Mouse (Mus musculus): ENCODE measurements around the gene Maml2.

The Maml2 gene

DNA sequence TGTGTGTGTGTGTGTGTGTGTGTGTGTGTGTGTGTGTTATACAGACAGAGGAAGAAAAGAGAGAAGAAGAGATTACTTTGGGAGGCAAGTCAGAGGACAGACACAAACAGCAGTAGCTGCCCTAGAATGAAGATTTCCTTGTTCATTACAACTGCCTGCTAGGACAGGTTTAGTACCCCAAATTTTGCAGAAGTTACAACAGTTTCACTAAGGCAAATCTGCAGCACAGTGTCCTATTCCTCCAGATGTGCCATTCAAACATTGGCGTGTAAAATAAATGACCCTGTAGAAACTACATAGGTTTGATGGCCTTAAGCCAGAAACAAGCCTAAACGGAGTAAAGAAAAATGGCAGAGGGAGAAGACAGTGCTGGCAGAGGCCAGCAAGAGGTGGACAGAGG is 195.1 kb downstream of the Maml2 start:
- no peak for DNase-seq (ENCODE audit: low spot score)

DNA sequence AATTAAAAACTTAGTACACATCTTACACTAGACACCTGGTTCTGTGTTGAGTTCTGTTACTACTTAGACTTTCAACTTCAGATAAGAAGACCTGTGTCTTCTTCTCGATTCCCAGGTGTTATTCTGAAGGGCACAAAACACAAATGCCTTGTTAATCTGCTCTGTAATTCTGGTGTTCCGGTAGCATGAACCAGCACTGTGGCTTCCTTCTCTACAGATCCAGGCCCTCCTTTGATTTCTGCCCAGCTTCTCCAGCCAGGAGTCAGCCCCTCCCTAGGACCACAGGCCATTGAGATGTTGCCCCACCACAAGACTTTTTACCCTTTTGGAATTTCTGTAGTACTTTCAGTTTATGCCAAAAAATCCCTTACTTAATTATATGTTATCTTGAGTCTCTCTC is 196.0 kb downstream of the Maml2 start:
- no peak for DNase-seq (ENCODE audit: low spot score)

DNA sequence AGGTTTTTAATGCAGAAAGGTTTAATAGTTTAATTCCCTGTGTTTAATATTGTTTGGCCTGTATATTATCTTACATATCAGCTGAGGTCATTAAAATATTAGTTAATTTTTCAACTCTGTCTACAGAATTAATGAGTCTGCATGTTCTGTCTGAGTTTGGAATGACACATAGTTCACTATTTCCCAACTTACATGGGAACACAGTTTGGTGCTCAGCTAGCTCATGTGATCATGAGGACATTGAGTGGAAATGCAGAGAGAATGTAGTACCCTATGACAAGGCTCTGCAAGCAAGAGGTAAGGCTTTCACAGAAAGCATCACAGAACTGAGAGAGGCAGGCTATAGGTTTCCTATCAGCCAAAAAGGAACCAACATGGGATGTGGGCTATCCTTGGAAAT is 197.8 kb downstream of the Maml2 start:
- DNase-seq (ENCODE audit: low spot score), result no peak

DNA sequence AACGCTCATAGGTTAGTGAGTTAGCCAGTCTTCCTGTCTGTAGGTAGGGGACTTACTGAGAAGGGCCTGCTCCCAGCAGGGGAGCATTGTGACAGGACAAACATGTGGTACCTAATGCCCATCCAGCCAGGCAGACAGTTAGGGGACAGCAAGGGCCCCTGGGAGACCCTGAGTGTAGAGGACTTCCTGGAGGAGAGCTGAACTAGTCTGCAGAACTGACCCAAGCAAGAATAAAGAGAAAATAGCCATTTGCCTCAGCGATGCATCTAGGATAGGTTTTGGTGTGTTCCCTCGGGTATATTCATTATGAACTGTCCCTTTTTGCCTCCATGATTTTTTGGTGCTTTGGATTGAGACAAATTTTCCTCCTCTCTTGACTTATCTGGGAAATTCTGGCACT is 199.3 kb downstream of the Maml2 start:
- DNase-seq (ENCODE audit: low spot score), result no peak

DNA sequence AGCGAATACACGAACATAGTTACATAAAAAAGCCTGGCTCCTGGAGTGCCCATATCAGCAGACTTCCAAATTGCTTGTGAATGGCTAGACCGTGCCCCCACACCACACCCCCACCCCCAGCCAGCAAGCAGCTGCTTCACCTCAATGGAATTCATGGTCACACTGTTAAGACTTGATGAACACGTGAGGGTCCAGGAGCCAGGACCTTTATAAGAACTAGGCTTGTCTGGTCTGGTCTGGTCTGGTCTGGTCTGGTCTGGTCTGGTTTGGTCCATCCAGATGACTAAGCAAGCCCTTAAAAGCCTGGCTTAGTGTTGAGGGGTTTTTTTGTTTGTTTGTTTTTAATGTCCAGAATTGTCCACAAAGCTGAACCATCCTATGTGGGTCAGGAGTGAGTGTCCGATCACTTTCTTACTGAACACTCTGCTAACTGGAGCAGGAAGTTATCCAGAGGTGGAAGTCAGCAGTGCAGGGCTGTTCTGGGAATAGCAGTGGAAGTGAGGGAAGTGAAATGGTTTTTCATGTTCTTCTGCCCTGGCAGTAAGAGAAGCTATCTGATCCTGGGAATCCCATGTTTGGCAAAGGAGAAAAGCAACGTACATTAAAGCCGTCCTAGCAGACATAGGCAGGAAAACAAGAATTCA is 200.1 kb downstream of the Maml2 start:
- no peak for DNase-seq (ENCODE audit: low spot score)

DNA sequence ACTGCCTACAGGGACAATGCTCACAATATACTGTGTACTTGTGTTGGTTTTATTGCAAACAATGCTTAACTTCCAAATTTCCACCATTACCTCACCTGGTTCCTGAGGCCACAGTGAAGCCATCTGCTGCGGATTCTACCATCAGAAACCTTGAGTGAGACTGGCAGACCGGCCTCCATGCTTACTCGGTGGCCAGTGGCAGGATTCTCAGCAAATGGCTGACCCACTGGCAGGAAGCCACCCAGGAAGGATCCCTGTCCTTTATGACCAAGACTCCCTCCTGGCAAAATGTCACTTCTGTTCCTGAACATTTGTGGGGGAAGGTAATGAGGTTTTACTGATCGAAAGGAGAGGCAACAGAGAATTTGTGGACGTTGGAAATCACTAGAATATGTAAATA is 202.3 kb downstream of the Maml2 start:
- DNase-seq (ENCODE audit: low spot score), result no peak

DNA sequence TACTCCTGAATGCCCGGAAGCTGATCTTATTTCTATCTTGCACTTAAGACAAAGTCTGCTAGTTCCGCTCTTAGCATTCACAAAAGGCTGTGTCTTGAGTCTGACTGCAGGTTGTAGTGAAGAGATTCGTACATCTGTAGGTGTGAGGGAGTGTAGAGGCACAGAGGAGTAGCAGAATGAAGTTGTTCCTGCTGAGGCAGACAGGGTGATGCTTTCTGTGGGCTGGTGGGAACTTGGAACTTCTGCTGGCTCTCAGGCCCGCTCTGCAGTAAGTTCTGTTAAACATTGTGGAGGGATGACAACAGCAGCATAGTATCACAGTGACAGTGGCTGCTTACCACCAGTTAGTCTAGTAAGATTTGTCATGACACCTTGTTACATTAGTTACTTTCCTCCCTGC is 207.3 kb downstream of the Maml2 start:
- no peak for DNase-seq (ENCODE audit: low spot score)

DNA sequence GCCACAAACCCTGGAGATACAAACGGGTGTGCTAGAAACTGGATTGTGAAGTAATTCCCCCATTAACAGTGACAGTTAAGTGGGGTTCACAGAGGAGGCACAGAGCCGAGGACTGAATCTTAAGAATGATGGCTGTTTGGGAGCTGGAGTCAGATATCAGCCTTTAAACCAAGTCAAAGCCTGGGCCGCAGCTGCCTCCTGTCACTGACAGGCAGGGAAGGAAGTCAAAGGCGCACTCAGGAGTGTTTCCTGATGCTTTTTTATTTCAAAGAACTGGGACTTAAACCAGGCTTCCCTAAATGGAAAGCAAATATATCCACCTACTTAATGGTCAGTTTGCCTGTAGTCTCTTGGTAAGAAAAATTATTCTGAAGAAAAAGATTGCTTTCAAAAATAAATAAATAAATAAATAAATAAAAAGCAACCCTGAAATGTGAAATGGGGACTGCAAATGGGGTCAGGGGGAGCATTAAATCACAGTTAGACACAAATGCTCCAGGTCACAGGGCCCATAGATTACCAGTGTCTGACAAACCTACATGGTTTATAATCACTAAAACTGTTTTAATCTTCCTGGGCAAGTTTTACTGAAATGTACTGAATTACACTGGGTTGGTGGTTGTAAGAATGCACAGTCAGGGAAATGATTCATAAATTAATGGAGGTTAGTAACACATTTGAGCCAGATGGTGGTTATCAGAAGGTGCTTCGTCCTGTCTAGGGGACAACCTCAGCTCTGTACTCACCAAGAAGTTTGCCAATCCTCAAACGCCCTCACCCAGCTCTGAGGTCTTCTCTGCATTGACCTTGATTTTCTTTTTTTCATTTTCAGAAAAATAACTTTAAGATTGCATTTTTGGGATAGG is 209.4 kb downstream of the Maml2 start:
- no peak for DNase-seq (ENCODE audit: low spot score)

DNA sequence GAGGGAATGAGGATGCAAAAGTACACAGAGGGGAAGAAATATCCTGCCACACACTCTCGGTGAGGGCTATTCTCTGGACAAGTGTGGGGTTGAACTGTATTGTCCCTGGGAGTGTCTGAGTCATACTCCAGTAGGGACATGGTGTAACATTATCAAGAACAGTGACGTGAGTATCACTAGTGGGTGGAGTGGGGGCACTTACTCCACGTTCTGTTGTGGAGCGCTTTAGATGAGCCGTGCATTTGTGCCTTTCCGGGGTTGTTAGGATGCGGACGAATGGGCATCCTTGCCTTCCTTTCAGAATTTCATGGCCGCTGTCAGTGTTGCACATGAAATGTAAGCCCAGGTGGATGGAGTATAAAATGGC is 210.0 kb downstream of the Maml2 start:
- no peak for DNase-seq (ENCODE audit: low spot score)

DNA sequence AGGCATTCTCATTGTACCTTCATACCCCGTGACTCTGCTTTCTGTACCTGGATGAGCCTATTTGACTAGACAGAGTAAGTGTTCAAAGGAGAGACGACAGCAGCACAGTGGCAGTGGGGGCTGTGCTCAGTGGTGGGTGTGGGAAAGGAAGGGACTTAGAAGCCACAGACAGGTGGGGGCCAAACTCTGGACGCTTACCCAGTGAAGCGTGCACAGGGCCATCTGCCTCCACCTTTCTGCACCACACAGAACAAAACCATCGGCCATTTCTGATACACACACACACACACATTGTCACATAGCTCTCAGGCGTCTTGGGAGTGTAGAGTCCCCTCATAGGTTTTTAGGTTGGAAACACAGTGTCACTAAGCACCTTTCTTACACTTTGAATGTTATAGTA is 212.0 kb downstream of the Maml2 start:
- peak; percentile 2 for DNase-seq (ENCODE audit: low spot score)

DNA sequence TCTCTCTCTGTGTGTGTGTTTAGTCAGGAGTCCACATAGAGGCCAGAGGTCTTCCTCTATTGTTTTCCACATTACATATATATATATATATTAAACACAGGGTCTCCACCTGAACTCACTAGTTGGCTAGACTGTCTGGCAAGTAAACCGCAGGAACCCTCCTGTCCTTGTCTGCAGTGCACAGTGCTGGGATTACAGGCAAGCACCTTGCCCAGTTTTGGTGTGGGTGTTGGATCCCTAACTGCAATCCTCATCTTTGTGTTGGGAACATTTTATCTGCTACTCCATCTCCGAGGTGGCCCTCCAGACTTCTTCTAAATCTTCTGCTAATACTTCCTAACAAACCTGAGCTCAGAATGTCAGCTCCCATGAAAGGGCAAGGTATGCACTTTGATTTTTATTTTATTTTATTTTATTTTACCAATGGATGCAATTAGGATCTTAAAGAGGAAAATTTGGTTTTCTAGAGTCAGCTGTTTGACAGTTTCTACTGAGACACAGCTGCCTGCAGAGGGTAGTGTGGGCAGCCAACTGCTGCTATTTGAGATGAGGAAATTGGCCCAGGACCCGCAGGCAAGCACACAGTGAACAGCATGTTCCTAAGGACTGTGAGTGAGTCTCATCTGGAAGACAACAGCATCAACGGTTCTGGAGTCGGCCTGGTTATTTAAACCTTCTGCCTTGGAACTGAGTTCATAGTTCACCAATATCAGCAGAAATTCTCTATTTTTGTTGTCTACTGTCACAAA is 213.0 kb downstream of the Maml2 start:
- no peak for DNase-seq (ENCODE audit: low spot score)

DNA sequence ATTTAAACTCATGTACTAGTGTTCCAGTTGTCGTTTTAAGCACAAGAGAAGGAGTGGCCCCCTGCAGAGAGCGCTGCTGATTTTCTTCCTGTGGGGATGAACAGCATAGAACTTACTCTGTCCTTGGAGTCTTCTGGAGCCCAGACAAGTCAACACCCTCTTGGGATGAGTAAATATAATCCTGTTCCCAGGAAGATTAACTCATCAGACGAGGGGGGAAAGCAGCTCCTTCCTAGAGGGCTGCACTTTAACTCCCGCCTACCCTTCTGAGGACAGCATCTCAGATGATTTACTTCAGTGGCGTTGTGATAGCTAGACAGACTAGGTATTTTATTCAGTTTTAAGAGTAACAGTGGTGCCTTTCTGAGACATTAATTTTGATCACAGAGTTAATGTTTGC is 215.4 kb downstream of the Maml2 start:
- no peak for DNase-seq (ENCODE audit: low spot score)

DNA sequence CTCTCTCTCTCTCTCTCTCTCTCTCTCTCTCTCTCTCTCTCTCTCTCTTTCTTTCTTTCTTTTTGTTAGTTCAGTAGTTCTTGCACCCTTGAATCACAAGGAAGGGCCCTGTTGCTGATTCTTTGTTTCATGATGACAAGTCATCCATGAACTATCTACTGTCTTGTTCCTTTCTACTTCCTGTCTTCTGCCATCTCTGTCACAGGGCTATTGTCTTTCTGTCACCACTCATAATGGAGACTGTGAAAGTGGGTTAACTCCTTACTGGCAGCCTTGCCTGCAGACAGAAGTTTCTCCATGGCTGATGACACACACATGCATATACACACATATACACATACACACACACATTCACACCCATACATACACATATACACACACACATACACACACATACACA is 216.7 kb downstream of the Maml2 start:
- no peak for DNase-seq (ENCODE audit: low spot score)

DNA sequence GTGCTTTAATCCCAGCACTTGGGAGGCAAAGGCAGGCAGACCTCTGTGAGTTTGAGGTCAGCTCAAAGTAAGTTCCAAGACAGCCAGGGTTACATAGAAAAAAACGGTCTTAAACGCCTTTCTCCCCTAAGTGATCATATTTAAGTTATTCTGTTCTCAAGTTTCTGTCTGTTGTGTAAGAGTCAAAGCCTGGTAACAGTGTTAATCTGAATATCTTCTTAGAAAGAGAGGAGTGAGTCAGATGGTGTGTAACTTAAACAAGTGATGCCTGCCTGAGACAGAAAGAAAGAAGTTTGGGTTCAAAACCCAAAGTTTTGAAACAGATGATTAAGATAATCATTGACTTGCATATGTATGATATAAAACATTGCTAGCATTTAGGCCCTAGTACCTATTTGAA is 218.2 kb downstream of the Maml2 start:
- DNase-seq (ENCODE audit: low spot score), result no peak

DNA sequence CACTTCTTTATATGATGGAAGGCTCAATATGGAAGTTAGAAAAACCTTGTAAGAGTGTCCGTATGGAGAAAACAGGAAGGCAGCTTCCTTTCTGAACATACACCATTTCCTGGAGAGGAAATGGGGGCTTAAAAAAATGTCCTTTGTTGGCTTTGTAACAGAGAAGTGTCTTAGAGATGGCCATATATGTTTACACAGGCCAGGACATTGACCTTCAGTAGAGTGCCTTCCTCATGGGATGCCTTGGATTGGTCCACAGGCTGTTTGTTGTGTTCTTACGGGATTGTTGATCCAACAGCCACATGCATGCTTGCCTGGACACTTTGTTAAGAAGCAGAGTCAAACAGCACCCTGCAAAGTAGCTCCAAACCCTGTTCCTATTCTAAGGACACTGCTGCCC is 220.3 kb downstream of the Maml2 start:
- no peak for DNase-seq (ENCODE audit: low spot score)

DNA sequence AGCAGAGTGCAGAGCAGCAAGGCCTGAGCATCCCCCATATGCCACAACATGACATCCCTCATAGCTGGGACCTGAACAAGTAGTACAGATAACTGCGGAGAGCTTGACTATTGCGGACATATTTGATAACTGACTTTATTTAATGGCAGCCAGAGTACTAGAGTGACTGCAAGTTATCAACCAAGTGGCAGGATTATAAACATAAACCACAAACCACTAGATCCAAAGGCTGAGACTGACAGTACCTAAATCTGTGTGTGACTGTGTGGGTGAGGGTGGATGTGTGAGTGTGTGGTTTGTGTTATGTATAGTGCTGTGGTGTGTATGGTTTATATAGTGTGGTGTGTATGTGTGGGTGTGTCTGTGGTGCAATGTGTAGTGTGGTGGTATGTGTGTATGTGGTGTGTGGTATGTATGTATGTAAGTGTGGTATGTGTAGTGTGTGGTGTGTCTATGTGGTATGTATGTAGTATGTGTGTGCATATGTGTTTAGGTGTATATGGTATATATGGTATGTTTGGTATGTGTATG is 220.7 kb downstream of the Maml2 start:
- DNase-seq (ENCODE audit: low spot score), result no peak

DNA sequence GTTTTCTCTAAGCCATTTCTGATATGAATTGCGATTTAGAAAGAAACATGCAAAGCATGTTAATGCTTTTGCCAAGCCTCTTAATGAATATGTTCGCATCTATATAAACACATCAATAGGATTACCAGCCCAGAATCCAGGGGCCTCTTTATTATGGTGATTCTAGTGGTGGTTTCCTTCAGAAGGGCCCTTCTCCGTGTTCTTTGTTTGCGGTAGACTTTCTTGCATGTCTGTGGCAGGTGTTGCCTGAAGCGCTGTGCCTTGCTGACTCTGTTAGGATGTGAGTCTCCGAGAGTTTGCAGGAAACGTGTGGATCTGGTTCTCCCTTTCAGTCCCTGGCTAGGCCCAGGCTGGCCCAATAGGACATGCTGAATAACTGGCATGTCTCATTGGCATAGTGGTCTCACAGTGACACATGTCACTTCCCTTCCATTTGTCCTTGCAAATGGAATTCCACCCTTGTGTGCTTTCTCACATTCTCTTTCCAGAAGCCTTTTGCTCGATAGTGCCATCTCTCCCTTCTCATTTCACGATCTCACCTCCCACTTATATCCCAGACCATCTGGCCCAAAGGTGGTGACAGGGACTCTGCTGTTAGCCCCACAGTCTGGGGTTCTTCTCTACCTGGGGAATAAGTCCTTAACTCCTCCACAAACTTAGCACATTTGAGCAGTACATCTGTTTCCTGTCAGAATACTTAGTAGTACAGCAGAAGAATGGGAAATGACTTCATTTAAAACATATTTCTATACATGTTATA is 224.5 kb downstream of the Maml2 start:
- no peak for DNase-seq (ENCODE audit: low spot score)

DNA sequence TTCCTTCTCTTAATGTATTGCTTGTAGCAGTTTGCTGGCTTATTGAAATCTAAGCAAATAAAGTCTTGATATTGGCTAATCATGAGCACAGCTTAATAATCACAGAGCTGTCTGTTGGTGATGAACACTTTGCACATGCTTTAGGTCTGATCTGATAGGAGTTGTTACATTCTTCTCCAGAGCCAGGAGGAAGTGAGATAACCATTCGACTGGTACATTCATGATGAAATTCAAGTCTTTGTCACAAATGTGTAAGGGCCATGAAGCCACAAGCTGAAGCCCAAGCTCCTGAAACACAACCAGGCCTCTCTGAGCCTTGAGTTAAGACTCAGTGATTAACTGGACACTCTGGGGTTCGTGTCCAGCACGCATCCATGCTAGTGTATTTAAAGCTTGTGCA is 225.3 kb downstream of the Maml2 start:
- no peak for DNase-seq (ENCODE audit: low spot score)

DNA sequence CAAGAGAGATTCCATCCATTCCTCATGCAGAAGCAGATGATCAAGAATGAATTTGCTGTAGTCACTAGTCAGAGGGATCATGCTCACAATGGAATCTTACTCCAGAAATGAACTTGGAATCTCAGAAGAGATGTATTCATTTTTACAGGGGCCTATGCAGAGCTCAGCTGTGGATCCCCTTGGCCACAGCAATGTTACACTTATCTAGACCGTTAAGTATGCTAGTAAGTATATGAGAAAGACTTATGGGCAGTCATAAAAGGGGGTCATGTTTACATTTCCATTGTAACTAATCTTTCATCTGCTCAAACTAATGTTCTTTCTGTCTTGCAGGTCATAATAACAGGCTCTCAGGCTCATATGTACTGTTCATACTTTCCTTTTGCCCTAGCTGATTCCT is 227.3 kb downstream of the Maml2 start:
- DNase-seq (ENCODE audit: low spot score), result no peak

DNA sequence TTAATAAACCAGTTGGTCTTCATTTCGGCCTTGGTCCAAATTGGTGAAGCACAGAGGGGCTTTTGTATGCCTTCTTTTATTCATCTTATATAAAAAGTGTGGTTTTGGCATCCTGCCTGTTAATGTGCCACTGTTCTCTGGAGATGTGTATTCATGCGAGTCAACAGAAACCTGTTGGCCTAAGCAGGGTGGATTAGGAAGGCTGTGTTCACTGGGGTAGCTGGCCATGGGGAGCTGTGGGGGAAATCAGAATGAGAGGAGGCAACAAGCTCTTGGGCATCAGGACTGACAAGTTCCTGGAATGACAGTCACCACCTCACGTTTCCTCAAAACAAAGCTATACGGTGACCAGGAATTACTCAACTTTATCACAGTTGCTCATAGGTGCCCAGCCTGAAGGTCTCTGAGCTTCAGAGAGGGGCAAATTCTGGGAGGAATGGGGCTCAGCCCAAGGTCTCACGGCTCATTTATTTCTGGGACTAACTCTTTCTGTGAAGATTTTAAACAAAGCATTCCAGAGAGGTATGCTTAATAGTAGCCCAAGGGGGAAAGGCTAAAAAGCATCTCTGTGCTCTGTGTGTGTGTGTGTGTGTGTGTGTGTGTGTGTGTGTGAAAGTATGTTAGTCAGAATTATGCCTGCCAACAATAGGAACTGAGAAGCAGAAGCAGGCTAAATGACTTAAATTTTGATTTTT is 228.0 kb downstream of the Maml2 start:
- DNase-seq (ENCODE audit: low spot score), result no peak

DNA sequence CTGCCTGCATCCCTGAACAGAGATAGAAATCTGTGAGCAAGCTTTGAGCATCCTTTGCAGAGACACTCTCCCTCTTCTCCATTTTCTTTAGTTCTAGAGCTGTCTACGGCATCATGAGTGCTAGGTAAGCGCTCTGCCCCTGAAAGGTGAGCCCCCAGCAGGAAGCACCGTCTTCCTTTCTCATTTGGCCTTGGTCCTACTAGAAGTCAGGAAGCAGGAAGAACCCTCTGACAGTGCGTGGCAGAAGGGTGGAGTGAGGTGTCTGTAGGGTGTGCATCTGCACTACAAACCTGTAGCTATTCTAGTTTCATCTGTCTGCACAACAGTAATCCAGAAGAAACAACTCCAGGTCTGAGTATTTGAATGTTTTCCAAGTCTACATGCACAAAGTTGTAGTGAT is 232.8 kb downstream of the Maml2 start:
- no peak for DNase-seq (ENCODE audit: low spot score)

Data from spleen, adult 12 weeks (tissue).